Mouse (Mus musculus): ENCODE data around the gene Gm11027. TPM values are rescaled to one million over a fixed set of nuclear protein-coding genes. Genes with fewer than 3 reads are reported as not detected.
A peak's percentile ranks its signal among the peaks of the same experiment; 100 is the strongest.
"Not testable (repeated sequence)": the region's sequence is repeated elsewhere in the genome, so short reads cannot be mapped to it uniquely, and the experiment has no call there.

The Gm11027 gene
- total RNA-seq (2021), result not detected

DNA sequence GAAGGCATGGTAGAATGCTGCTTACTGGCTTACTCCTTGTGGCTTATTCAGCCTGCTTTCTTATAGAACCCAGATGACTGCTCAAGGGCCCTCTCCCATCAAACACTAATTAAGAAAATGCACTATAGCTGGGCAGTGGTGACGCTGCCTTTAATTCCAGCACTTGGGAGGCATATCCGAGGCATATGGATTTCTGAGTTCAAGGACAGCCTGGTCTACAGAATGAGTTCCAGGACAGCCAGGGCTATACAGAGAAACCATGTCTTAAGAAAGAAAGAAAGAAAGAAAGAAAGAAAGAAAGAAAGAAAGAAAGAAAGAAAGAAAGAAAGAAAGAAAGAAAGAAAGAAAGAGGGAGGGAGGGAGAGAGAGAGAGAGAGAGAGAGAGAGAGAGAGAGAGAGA is at the start of gene Gm11027:
TSS of gene Gm11027 (plus strand) at position 301 of the 400 bp plus-strand sequence.
- DNase-seq; intact Hi-C loops (cut with DNase I): not testable (repeated sequence)

DNA sequence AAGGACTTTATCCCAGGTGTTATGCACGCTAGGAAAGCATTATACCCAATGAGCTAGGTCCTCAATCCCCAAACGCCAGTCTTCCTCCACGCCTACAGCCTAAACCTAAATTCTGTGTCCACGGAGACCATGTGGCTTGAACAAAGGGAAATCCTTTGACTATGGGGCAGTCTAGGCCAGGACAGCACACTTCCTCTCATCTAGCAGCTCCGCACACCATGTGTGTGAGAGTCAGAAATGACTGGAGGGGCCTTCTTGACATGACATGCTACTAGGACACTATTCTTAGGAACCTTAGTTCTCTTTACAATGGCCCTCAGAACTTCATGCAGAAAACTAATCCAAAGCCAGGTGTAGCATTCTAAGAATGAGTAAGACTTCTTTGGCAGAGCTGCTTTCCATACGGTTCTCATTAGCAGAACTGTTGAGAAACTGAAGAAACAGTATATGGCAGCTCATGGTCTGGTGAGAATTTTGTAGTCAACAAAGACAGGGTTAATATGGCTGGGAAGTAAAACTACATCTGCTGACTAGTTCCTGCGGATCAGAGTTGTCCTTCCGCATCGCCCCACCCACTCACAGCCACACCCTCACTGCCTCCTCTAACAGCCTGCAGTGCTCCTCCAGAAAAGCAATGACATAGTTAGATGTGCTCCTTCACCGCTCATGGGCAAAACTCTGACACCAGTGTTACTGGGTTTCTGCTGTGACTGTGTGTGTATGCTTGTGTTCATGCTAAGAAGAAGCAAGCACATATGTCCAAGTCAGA is 48.7 kb upstream of the Gm11027 start:
- DNase-seq, result no peak
- intact Hi-C loops (cut with DNase I), result no loop called here

DNA sequence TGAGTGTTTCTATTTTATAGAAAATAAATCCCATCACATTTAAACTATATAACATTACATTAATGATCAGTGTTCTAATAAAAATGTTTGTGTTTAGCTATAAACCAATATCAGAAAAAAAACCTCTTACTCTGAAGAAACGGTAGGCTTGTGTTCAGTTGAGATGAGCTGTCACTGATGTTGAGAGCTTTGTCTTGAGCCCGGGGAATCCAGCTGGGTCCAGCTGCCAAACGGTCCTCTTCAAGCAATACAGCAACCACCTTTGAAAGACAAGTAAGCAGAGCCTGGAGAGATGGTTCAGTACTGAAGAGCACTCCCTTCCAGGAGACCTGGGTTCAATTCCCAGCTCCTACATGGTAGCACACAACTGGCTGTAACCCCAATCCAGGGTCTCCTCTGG is 45.7 kb upstream of the Gm11027 start:
- intact Hi-C loops (cut with DNase I), result no loop called here
- no peak for DNase-seq

DNA sequence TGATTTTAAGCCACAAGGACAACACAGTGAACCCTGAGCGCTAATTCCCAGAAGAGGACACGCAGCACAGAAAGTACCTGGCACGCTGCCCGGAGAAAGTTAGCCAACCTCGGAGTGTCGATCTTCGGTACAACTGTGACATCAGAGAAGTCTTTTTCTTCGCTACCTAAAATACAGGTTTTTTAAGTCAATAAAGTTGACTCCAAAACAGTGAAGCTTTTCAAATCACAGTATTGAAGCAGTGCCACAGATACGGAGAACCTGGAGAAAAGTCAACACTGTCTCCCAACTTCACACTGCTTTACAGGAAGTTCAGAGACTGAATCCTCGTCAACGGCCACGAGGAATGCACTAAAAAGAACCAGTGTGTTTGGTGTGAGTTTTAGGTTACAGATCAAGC is 43.6 kb upstream of the Gm11027 start:
- peak; percentile 82 to 87 for DNase-seq
- intact Hi-C loops (cut with DNase I), result loop anchor here (2.0 kb wide), 1 partner anchor 49 kb away; the partner anchor contains the start of gene Esyt2

DNA sequence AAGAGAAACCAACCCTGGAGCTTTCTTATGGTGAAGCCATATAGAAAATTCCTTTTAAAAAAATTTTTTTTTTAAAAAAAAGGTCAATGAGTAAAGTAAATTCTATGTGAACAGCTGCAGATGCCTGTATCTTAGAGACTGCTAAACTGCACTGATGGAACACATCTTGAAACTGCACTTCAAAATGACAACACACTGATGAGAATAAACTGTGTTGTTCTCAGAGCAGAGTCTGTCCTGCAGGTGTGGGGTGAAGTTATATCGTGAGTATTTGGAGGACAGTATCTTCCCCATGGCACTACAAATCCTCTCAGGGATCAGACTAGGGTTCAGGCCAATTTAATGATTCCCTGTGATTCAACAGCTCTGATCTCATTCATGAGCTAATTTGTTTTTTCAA is 43.1 kb upstream of the Gm11027 start:
- DNase-seq, result no peak
- intact Hi-C loops (cut with DNase I), result no loop called here

DNA sequence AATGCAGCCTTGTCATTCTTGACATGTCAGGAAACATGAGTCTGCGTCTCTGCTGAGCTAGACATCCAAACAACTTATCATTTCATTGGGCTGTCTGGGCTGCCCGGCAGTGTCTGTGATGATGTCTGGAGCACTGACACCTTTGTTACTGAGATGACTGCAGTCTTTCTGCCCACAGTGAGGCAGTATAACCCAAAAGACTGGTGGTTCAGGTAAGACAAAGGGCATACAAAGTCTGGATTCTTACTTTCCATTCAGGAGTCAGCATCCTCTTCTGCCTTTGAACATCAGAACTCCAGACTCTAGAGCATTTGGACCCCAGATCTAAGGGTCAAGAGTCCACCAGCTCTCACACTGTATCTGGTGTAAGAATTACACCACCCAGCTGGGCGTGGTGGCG is 39.8 kb upstream of the Gm11027 start:
- DNase-seq, result no peak
- intact Hi-C loops (cut with DNase I), result no loop called here

DNA sequence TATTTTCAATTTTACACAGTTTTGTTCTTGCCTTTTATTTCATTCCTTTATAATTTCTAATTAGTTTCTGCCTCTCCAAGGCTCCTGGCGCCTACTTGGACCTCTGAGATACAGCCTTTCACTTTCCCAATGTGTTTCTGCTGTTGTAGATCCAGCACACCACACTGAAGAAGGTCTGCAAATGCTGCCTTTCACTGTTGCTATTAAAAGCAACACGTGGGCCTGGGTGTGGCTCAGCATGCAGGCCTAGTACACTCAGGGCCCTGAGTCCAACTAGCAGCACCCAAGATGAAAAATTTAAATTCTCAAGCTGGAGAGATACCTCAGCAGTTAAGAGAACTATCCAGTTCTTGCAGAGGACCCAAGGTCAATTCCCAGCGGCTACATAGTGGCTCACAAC is 38.5 kb upstream of the Gm11027 start:
- intact Hi-C loops (cut with DNase I), result no loop called here
- no peak for DNase-seq

DNA sequence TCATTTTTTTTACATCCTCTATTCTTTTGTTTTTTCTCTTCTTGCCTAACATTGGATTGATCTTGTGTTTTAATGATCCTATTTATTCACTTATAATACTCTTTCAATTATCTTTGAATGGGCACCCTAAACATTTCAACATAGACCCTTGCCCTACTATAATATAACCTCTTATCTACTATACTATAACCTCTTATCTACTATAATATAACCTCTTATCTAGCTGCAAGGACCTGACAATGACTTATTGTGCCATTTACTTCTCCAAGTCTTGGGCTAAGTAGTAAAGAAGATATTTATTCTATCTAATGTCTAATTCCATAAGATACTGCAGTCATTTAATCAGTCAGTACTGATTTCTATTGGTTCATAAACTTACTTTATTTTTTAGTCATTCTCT is 36.8 kb upstream of the Gm11027 start:
- intact Hi-C loops (cut with DNase I), result no loop called here
- DNase-seq, result no peak

DNA sequence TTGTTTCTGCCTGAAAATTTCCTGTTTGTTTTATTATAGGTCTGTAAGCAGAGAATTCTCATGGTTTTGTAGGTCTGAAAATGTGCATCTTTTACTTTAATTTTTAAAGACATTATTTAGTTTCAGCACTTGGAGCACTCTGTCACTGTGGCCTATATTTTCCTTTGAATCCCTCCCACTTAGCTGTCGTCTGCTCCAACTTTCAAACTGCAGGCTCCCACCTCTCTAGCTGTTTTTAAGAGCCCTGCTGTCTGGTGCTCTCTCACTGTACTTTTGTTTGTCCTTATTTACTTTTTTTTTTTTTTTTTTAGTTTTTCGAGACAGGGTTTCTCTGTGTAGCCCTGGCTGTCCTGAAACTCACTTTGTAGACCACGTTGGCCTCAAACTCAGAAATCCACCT is 36.4 kb upstream of the Gm11027 start:
- intact Hi-C loops (cut with DNase I), result no loop called here
- DNase-seq, result no peak

DNA sequence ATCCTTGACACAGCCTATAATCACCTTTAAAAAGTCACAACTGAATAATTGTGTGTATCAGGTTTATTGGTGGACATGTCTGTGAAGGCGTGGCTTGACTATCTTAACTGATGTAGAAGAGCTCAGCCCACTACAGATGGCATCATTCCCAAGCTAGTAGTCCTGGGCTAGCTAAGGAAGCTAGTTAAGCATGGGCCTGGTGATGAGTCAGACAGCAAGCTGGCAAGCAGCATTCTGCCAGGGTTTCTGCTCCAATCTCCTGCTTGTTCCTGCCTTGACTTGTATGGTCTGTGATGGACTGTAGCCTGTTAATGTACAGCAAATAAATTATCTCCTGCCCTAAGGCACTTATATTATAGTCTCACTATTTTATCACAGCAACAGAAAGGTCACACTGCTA is 30.6 kb upstream of the Gm11027 start:
- no peak for DNase-seq
- intact Hi-C loops (cut with DNase I), result loop anchor here (5.0 kb wide), 1 partner anchor 378 kb away; no protein-coding TSS in a partner anchor

DNA sequence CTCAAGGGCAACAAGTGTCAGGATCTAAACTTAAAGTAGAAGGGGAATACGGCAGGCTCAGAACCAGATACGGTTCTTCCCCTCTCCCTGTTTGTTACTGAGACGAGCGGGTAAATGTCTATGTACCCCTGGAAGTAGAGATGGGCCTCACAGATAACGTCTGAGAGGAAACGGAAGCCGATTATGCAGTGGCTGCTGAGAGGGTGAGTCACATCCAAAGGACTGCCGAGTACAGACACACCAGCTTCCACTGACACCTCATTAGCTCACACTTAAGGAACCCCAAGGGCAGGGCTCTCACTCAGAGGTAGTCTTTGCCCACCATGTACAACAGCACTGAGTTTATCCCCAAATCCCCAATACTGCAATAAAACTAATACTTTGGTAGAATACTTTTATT is 20.5 kb upstream of the Gm11027 start:
- no peak for DNase-seq
- intact Hi-C loops (cut with DNase I), result no loop called here

DNA sequence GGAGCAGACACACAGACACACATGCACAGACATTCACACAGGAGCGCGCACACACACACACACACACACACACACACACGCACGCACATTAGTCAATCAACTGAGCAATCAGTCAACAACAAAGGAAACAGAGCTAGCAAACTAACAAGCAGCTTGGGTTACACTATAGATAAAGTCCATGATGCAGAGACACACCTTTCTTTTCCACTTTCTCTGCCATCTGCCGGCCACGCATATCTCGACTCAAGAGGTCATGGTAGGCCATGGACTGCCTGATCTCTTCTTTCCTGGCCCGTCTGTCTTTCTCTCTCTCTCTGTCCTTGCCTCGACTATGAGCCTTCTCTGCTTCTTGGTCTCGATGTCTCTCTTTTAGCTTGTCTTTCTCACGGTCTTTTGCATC is 19.6 kb upstream of the Gm11027 start:
- intact Hi-C loops (cut with DNase I), result no loop called here
- DNase-seq, result no peak

DNA sequence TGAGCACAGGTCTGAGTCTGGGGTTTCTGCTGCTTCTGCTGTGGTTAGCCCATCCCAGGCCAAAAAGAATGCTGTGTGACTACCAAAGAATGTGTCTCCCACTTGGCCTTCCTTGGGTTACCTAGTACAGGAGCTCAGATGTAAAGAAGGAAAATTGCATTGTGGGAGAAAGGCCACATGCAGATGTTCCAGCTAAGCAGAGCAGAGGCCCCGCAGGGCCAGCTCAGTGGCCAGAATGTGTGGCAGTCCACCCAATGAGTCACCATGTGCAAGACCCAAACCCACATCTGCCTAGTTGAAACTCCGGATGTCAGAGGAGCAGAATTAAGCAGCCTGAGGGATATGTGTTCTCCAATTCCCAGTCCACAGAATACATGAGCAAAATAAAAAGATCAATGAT is 16.9 kb upstream of the Gm11027 start:
- intact Hi-C loops (cut with DNase I), result no loop called here
- DNase-seq, result no peak

DNA sequence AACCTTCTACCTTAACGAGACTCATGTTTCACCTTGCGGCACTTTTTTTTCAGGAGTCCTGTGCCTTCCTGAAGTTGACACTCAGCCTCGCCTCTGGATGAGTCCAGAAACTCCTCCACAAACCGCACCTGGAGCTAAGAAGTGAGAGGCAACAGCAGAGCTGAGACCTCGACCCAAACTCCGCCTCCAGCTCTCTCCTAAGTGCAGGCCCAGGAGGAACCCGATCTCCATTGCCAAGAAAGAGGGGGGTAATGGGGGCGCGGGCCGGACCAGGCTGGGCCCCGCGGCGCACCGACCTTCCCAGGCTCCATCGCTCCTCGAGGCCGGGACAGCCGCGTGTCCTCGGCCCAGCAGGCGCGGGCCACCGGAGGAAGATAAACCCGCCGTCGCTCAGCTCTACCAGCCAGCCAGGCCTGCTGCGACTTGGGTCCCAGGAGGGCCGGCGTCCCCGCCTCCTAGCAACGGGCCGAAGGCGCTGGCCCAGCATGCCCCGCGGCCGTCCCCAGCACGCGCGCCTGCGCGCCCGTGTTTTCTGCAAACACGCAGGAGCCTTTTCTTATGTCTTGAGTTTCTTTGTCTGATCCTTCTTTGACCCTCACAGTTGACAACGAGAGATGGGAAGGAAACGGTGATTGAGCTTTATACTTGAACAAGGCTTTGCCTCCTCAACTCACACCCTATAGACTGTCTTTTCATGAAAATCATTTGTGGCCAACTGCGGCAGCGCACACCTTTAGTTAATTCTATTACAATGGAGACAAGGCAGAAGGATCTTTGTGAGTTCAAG is 12.4 kb upstream of the Gm11027 start, which contains the start of gene Wdr60:
TSS of gene Wdr60 (minus strand) at position 468 of the 787 bp plus-strand sequence.
- peak; percentile 88 for DNase-seq
- intact Hi-C loops (cut with DNase I), result loop anchor here (10.0 kb wide), 1 partner anchor 218 kb away; the partner anchor contains the start of gene Zfp386

DNA sequence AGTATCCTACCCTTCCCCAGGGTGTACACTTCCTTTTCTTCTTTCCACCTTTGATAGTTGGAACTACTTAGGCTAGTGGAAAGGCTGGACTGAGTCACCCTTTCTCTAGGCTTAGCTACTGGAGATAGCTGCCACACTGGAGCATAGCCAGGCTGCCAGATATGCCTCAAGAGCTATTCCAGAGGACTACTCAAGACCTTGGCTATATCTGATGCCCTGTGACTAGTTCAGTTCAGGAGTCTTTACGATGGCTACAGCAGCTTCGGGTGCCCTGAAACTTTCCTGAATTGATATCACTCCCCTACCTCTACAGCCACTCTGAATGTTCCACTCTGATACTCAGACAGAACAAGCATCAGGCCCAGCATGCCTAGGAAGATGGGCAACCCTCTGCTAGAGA is 10.4 kb upstream of the Gm11027 start:
- DNase-seq, result no peak
- intact Hi-C loops (cut with DNase I), result loop anchor here (10.0 kb wide), 1 partner anchor 220 kb away; the partner anchor contains the start of gene Zfp386

DNA sequence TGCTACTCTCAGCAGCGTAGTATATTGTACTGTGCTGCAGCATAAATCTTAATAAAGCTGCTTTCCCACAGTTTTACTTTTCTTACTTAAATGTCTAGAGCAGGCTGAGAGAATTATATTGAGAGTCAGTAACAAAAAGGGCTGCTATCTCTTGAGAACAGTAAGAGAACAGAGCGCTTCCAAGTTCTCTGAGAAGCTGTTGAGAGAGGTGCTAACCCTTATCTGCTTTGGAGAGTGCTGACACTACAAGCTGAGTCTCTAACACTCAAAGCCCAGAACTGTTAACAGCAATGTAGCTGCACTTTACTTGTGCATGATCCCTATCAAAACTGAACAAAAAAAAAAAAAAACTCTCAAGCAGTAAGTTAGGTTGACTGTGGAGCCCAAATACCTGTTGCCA is 9.9 kb upstream of the Gm11027 start:
- no peak for DNase-seq
- intact Hi-C loops (cut with DNase I), result loop anchor here (10.0 kb wide), 1 partner anchor 220 kb away; the partner anchor contains the start of gene Zfp386

DNA sequence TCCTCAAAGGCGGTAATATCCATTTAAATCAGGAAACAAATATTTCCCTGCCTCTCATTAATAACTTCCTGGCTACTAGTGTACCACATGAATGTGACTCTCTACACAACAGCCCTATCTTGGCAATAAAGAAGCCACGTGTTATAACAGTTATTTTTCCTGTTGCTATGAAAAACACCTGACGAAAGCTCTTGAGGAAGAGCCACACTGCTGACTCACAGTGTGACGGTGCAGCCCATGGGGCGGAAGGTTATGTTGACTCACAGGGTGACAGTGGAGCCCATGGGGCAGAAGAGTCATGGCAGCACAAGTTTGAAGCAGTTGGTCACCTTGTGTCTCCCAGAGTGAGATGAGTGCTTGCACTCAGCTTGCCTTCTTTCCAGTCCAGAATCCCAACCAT is 5.7 kb upstream of the Gm11027 start:
- intact Hi-C loops (cut with DNase I), result loop anchor here (10.0 kb wide), 1 partner anchor 225 kb away; the partner anchor contains the start of gene Zfp386
- no peak for DNase-seq

DNA sequence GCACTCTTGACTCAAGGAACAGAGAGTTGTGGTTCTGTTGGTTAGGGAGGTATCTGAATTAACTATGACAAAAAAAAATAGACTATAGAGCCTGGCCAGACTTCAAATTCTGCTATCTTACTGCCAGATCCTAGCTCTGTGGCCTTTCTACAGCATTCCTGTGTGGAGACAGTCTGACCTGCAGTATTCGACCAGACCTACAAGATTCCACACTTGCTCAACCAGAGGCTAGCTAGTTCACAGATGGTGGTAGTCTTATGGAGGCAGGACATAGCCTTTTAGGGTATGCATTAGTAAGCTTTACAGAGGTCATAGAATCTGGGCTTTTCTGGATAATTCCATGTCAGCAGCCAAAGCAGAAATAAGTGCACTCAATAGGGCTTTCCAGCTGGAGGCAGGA is 4.6 kb upstream of the Gm11027 start:
- intact Hi-C loops (cut with DNase I), result no loop called here
- no peak for DNase-seq

DNA sequence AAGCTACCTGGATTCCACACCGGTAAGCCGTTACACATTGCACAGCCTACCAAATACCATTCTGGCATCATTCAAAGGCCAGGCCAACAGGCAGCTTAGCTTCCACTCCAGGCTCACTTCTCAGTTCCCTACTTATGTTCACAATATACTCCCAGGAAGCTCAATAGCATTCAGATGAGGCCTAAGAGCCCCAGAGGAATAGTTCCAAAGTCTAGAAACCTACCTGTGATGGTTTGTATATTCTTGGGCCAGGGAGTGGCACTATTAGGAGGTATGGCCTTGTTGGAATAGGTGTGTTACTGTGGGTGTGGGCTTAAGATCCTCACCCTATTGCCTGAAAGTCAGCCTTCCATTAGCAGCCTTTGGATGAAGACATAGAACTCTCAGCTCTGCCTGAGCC is 4.1 kb upstream of the Gm11027 start:
- intact Hi-C loops (cut with DNase I), result no loop called here
- DNase-seq, result no peak

DNA sequence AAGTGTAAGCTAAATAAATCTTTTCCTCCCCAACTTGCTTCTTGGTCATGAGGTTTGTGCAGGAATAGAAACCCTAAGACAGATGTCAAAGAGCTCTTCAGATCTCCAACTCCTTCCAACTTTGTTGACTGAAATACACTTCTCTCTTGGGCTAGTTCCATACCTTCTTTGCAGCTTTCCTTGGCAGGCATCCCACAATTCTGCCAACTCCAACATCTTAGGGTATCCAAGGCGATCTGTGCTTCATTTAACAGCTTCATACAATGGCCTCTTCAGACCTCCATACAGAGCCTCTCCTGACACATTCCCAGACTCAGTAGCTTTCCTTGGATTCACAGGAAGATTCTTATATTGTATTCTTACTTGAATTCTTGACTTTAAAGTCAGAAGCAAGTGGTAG is 1.5 kb upstream of the Gm11027 start:
- DNase-seq, result no peak
- intact Hi-C loops (cut with DNase I), result no loop called here

DNA sequence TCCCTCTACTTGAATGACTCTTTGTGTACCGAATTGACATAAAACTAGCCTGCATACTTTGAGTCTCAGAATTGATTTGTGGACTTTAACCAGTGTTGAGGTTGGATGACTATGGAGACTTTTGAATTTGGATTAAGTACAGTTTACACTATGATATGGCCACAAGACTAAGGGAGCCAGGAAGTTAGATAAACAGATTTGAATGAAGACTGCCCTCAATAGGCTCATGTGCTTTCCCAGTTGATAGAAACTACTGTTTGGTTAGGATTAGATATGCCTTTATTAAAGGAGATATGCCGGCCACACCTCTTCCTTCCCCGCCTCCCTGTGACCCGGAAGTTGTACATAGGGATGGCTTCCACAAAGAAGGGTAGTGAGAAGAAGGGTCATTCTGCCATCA is 445 bp downstream of the Gm11027 start:
- intact Hi-C loops (cut with DNase I), result no loop called here

DNA sequence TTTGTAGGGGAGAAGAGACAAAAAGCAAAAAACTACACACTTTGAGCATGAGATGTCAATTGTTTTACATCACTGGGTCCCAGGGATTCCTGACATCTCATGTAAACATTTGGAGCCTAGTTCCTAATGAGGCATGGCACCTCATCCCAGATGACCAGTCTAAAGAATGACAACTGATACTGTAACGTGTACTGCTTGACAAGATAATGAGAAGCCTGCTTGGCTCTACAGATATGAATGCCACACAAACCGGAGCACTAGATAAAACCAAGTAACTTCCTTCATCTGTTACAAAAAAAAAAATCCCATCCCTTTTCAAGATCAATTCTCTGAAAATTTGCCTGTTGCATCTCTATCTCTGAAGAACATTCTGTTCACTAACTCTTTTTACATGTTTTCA is 1.8 kb downstream of the Gm11027 start:
- DNase-seq, result no peak
- intact Hi-C loops (cut with DNase I), result no loop called here

More for the DNA sequence above, 445 bp downstream of the Gm11027 start:
- no peak for DNase-seq
